Mouse (Mus musculus) kidney, postnatal 25 days (tissue): ENCODE data around the gene Ly6g6d.

ENCODE experiments used
- DNase-seq, 2 experiments: peaks; one replicate each; pipeline ENCODE4 v3.0.0; 2021; ENCODE audit warnings: mixed read lengths in 2 of 2

Ly6g6d gene

DNA sequence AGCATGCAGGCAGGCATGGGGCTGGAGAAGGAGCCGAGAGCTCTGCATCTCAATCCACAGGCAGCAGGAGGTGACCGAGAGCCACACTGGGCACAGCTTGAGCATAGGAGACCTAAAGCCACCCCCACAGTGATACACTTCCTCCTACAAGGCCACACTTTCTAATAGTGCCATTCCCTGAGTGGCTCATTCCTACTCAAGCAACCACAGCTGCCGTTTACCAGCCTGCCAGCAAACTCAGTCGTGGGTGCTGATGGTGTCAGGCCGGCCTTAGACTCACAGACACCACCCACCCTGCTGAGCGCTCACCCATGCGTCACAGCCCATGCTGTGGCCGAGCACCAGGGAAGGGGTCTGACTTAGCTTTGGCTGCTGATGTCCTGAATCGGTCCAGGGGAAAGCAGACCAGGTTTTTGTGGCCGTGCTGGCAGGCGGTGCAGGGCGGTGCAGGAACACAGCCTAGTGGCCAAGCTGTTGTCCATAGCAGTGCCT is 19.3 kb upstream of the Ly6g6d start:
- DNase-seq: peak; percentile 42 to 53

DNA sequence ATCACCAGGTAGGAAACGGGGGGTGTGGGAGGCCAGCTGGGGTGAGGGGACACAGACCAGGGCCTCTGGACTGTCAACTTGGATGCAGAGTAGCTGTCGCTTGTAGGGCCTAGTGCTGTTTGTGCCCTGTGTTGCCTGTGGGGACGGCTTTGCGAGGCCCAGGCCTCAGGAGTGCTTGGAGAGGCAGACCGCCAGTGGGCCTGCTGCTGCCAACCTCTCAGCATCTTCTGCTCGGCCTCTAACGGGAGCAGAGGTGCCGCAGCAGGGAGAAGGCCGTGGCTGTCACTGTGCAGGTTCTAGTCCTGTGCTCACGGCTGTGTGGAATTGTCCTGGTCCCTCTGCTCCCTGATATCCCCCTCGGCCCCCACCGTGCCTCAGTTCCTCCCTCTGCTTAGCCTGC is 18.7 kb upstream of the Ly6g6d start:
- DNase-seq: no peak

DNA sequence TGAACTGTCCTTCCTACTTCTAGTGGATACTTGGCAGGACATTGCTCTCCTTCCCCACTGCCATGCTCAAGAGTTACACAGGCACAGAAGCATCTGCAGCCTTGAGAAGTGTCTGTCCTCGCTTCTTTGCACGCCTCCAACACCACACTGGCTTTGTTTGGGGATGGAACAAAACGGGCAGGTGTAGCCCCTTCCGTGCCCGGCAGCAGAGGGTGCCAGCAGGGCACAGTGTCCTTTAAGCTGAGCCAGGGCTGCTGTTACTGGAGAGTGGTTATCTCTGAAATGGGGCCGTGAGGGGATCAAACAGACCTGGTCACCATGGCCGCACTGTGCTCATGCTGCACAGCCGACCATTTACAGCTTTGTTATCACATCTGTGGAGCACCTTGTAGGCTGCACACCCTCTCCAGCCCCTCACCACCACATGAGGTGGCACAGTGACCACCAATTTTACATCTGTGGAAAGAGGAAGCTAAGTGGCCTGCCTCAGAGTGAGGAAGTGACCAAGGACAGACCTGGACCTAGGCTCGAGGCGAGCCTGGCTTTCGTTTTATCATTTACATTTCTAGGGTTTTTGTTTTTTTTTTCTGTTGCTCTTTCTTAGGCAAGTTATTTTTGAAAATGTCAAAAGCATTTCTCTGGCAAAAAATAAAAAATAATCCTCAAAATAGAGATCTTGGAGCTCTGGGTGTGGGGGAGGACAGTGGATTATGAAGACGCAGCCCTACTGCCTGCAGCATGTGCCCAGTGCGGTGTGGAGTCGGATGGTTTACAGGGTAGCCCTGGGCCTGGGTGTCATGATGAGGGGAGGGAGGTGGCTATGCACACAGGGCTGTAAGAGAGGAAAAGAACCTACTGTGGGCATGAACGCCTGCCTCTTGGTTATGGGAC is 16.9 kb upstream of the Ly6g6d start:
- DNase-seq: no peak

DNA sequence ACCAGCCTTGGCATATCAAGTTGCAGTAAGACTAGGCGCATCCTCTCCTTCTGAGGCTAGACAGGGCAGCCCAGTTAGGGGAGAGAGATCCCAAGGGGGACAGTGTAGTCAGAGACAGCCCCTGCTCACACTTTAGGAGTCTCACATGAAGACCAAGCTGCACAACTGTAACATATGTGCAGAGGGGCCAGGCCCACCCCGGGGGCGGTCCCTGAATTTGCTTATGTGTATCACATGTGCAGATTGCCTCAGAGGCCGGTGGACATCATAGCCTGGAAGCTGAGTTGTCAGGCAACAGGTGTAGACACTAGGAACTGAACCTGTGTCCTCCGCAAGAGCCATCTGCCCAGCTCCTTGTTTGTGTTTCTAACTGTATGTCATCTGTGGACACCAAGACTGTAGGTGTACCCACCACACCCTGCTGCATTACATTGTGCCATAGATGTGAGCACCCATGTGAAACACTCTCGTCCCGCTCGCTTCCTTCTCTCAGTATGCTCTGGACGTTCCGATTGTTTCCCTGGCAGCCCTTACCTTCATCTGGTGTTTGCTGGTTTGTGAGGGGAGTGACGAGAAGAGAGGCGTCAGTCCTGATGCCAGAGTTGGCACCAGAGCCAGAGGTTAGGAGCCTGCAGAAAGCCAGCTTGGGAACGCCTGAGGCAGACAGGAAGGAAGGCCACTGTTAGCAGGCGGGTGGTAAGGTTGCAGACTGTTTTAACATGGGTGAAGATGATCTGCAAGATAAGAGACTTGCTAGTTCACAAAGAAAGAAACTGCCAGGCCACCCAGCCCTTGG is 14.7 kb upstream of the Ly6g6d start:
- DNase-seq: no peak

DNA sequence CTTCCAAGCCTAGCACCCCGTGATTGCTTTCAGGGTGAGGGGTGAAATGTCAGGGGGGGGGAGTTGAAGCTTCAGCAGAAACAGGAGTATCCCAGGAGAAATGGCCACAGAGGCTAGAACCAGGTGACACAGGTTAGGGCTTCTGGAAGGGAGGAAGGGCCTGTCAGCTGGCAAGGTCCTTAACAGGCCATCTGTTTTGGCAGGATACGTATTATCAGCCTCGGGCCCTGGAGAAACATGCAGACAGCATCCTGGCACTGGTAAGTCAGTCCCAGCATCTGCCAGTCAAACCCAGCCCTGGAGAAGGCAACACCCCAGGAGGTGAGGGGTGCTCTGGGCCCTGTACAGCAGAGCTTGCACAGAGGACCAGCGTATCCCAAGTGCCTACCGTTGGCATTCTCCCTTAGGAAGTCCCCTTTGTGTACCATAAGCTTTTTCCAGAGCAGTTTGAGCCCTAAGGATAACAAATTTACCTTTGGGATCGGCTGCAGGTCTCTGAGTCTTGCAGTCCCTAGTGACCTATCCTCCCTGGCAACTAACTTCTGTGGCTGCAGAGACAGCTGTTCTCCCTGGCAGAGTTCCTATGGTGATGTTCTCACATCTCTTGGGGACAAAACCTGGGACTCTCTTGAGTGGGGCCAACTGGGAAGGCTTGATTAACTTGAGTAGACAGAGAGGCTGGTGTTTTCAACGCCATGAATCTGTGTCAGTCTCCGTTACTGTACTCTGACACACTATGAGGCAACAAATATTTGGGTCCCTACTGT is 12.5 kb upstream of the Ly6g6d start:
- no peak for DNase-seq

DNA sequence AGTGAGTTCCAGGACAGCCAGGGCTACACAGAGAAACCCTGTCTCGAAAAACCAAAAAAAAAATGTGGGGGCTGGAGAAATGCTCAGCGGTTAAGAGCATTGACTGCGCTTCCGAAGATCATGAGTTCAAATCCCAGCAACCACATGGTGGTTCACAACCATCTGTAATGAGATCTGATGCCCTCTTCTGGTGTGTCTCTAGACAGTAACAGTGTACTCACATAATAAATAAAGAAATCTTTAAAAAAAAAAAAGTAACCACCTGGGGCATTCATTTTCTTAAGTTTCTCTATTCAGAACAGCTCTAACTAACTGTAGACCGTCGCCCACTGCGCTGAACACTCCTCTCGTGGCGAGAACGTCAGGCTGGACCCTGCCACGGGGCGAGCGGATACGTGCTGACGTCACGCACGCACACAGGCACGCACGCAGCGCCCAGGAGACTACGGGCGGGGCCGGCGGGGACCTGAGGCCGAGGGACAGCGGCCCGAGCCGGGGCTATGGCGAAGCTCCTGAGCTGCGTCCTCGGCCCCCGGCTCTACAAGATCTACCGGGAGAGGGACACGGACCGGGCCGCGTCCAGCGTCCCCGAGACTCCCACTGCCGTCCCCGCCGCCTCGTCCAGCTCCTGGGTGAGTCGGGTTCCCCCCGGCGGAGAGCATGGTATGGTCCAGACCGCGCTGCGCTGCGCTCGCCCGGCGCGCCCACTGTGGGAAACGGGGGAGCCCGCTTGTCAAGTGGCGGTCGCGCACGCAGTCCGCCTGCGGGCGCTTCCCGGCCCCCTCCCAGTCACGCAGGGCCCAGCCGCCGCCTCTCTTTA is 11.2 kb upstream of the Ly6g6d start, which contains the start of gene Abhd16a:
Abhd16a (plus strand) TSS at position 439 of the 820 bp plus-strand sequence.
- DNase-seq: peak; percentile 95 to 98

DNA sequence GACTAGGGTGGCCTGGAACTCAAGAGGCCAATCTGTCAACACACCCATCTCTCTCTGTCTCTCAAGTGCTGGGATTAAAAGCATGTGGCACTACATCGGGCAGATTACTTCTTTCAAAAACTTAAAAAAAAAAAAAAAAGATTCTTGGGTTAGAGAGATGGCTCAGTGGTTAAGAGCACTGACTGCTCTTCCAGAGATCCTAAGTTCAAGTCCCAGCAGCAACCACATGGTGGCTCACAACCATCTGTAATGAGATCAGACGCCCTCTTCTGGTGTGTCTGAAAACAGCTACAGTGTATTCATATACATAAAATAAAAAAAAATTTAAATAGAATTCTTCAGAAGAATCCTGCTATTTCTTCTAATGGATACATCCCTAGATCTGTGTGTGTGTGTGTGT is 10.3 kb upstream of the Ly6g6d start:
- no peak for DNase-seq

DNA sequence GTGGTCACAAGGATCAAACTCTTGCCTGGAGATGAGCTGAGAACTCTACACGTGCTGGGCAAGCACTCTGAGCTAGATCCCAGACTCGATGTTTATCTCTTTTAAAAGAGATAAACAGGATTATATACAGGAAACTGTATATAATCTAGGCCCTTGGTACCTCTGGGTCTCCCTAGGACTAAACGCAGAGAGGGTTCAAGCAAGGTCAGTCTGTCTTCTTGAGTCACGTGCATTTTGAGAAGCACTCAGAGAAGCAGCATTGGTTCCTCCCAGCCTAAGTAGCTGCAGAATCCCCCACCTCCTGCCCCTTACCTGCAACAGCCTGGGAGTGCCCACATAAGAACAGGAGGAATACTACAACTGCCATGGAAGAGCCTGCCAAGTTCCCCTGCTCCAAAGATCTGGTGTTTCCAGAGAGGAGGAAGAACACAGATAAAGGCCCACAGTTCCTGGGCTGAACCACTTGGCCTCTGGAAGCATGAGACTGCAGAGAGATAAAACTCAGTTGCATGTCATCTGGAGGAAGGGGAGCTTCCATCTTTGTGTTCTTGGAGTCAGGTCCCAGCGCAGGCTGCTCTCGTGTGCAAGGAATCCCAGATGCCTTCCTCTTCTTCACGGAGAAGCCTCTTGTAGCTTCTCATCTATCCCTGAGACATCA is 7.5 kb upstream of the Ly6g6d start, which contains the start of gene Ly6g6f:
Ly6g6f (minus strand) TSS at position 403 of the 658 bp plus-strand sequence.
- DNase-seq: no peak

DNA sequence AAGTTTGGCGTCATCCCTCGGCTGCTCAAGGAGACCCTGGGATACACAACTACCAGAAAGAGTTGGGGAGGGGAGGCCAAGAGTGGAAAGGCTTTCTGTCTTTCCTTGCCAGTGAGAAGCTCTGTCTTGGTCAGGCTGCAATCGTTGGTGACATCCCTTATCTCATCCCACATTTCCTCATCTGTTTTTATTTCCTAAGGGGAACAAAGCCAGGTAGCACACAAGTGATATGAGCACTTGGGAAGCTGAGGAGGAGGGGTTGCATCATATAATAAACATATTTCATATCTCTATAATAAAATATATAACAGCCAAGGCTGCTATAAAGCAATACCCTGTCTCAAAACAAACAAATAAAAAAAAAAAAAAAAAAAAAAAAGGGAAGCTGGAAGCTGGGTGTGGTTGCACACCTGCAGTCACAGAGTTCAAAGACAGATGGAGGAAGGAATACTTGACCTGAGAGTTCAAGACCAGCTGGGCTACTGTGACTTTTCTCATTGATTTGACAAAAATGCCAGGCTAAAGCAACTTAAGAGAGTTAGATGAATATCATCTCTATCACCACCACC is 6.1 kb upstream of the Ly6g6d start:
- no peak for DNase-seq

DNA sequence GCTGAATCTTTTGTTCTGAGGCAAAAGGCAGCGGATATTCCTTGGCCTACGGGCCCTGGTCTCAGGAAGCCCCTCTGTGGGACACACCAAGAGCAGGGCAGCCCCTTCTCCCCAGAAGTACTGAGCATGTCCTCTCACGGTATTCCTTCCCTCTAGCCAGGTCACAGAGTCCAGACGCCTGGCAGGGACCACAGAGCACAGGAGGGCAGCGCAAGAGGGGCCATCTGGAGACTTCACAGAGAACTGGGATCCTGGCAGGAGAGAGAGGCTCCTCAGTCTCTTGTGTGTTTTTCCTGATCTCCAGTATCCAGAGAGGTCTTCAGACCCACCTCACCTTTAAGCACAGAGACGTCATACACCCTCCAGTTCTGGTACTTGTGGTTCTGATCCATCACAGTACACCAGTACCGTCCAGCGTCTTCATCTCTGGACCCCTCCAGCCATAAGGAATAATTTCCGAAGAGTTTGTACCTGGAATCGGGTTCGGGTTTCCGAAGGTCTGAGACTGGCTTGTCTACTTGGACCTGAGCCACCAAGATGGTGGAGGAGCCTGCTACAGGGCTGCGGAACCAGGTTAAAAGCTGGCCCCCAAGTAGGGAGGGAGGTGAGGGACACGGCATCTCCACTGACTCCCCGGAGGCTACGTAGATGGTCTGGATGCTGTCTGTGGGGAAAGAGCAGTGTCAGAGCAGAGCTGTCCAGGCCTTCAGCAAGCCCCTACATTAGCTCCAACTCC is 5.1 kb upstream of the Ly6g6d start:
- DNase-seq: no peak

DNA sequence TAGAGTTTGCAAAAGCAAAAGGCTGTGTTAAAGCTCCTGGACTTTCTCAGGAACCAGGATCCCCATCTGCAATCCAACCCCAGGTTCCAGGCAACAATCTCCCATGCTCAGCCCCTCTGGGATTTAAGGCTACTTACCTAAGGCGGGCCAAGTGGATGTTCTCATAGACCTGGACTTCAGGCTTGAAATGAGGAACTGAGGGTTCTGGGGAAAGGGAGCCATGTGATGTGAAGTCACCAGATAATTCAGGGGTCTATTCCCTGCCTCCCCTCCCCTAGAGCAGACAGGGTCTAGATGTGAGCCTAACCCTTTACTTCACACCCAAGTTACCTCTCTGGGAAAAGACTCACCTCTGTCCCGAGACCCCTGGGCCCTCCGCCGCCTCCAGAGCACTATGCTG is 2.8 kb upstream of the Ly6g6d start:
- DNase-seq: no peak

DNA sequence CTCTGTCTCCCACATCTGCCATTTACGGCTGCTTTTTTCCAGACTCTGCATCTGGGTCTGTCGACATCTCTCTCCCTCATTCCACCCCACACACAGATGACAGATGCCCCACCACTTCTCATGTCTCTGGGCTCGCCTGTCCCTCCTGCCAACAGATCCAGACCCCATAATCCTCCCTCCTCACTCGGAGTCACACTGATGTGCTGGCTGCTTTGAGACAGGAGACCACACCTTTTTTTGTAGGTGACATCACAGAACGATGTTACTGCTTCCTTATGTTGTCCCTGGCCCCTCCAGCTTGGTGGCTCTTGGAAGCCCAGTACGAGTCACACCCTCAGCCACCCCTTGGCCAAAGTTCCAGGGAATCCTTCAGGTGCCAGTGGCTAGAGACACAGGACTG is 2.4 kb upstream of the Ly6g6d start:
- DNase-seq: no peak

DNA sequence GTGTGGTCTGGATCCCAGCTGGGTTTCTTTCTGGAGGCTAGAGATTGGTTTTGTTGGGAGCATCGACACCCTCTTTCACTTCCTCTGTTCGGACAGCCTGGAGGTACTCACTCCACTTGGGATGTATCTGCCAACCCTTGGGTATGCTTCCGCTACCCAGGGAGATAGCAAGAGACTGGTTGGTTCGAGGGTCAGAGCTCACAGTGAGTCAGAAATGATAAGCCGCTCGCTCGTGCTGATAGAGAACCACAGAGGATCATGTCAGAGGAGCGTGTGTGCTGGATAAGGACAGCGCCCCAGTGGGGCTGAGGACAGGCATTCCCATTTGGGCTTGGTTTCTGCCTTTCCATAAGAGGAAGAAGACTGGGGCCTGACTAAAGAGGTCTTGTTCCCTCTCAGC is 1.9 kb upstream of the Ly6g6d start:
- DNase-seq: no peak

DNA sequence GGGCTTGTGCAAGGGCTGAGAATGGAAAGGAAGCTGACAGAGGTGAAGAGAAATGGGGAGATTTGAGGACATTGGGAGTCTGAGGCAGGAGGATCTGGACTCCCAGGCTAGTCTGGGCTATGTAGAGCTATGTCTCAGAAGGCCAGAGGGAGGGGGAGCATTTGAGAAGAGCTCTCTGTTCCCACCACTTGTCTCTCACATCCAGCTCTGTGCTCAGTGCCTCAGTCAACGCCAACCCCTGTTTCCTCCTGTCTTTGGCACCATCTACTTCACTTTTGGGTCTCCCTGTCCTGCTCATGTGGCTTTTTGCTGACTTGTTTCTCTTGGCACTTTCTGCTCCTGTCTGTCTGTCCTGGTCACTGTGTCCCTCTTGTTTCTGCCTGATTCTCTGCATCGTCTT is 580 bp downstream of the Ly6g6d start:
- no peak for DNase-seq

DNA sequence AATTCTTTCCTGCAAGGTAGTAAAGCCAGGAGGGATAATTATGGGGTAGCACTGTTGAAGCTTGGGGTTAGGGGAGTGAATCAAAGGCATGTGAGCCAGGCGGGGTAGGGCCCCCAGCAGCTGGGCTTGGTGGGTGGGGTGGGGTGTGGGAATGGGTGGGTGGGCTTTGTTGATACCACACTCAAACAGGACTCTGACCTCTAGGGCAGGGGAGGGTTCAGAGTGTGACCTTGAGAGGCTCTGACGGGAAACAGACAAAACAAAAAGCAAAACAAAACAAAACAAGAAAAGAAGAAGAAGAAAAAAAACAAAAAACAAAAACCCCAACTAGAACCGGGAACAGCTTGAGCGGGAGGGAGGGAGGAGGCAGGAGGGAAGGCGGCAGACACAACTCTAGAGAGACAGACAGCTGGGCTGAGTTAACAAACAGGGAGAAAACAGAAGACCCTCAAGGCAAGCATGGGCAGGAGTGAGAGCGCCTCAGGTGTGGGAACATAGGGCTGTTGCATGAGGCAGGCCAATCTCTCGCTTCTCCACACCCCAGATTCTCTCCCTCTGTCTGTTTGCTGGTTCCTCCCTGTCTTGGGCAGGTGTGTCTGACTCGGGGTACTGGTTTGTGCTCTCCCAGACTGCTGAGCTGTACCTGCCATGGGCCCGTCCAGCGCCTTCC is 1.2 kb downstream of the Ly6g6d start, which contains the start of gene Ly6g6e:
Ly6g6e (plus strand) TSS at position 396 of the 670 bp plus-strand sequence.
- DNase-seq: no peak

DNA sequence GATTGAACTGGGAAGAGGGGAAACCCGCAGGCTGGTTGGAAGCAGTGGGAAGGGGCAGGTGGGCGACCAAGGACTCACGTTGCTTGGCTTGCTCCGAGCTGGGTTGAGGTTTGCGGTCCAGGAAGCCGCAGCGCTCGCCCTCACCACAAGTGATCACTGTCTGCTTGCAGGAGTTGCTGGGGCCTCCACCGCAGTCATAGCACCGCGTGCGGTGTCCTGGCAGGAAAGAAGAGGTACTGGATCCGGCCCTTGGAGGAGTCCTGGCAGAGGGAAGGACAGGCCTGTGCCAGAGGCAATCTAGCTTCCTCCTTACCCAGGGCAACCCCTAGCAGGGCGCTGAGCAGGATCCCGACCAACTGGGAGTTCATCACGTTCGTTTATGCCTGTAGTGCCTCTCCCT is 3.8 kb downstream of the Ly6g6d start:
- DNase-seq: no peak

DNA sequence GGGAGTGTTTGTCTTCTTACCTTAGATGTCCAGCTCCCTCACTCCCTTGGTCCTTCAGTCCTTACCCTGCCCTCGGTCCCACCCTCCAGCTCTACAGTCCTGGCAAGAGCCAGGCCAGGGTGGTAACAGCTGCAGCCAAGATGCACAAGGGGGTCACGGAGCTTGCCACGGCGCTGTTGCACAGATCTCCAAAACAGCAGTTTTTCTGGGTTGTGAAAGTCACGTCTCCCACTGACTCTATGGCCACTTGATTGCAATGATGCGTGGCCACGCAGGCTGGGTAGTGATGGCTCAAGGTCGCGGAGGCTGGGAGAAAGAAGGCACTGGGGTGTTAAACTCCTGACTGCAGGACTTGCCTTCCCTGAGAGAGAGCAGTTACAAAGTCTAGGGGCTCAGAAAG is 6.4 kb downstream of the Ly6g6d start:
- peak in 1 of 2 experiments; percentile 59 for DNase-seq

DNA sequence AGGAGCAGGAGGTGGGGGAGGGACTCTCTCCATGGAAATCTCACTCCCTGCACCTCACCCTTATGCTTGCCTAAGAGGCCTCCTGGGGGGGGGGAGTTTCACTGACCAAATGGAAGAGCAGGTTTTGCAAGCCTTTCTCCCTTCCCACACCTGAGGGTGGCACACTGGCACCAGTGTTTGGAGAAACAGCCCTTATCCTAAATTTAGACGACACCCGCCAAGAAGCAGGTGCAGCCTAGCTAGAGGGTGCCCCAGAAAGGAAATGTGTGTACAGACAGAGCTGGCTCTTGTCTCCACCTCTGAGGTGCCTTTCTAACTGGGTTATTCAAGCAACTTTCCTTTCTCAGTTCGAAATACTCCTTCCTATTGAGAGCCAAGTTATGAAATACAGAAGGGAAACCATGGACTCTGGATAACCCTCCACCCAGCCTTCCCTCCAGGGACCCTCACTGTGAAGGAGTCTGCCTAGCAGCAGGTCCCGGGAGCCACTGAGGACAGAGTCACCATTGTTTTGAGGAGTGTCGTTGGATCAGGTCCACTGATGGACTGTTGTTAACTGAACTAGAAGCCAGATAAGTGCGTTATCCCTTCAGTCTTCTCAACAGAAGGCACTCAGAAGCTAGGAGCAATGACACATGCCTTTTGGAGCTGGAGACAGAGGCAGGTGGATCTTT is 7.2 kb downstream of the Ly6g6d start:
- no peak for DNase-seq
